Comparison of ENCODE assay signal across 22 mouse cellular contexts in genomic region chr2:59723311-59723710, GRCm38 (mm10).
"Had no signal": no experiment of that assay in that cellular context is flagged by ENCODE, and none has a peak within 500 bp of the region (broad histone marks: within the 10 kb centered on the region; RNA-seq: fewer than 3 reads in every experiment).

No protein-coding gene starts in this region.

- H3K4me3 ChIP-seq: gastrocnemius, adult 2 months; heart, adult 2 months; heart, embryonic 12.5 days; hindbrain, embryonic 10.5 days; hindbrain, embryonic 12.5 days; kidney, embryonic 15.5 days; limb, embryonic 13.5 days; limb, embryonic 15.5 days; liver, embryonic 12.5 days had no signal

- H3K36me3 ChIP-seq: hindbrain, embryonic 12.5 days; limb, embryonic 15.5 days; liver, embryonic 12.5 days had no signal

- H3K9me3 ChIP-seq: heart, embryonic 12.5 days; hindbrain, embryonic 10.5 days; hindbrain, embryonic 12.5 days; kidney, embryonic 15.5 days; limb, embryonic 13.5 days; limb, embryonic 15.5 days; liver, embryonic 12.5 days had no signal

- H3K27me3 ChIP-seq: heart, embryonic 12.5 days; hindbrain, embryonic 12.5 days; kidney, embryonic 15.5 days; limb, embryonic 13.5 days; limb, embryonic 15.5 days; liver, embryonic 12.5 days had no signal

- DNase-seq: gastrocnemius, adult 2 months; gastrocnemius, postnatal 14 days; heart, adult 2 months; heart, postnatal 10 days; heart, postnatal 4 days; kidney, adult 11 months; kidney, adult 2 months; kidney, adult 9 months; kidney, postnatal 14 days; kidney, postnatal 36 days; layer of hippocampus, adult 9-11 months; layer of hippocampus, postnatal 36 days; left cerebral cortex, postnatal 4 days had no signal

- H3K27ac ChIP-seq: gastrocnemius, adult 2 months; heart, adult 2 months; hindbrain, embryonic 10.5 days; hindbrain, embryonic 12.5 days; hindbrain, embryonic 14.5 days; limb, embryonic 15.5 days; liver, embryonic 12.5 days; liver, embryonic 14.5 days had no signal
